10 mouse cellular contexts compared by ENCODE assay signal in genomic region chr4:134393026-134393425, GRCm38 (mm10). TPM values are rescaled to one million over a fixed set of nuclear protein-coding genes. Genes with fewer than 3 reads are reported as not detected.
DNase-seq lines count a peak whose midpoint lies in the region; ATAC-seq and TF ChIP-seq lines count a peak whose summit lies in the region.
"Had no signal": no experiment of that assay in that cellular context is flagged by ENCODE, and none has a peak within 500 bp of the region (broad histone marks: within the 10 kb centered on the region; RNA-seq: fewer than 3 reads in every experiment).

No protein-coding gene starts in this region.

- TF ChIP-seq CTCF in kidney, postnatal 0 days (IDR thresholded peaks at IDR 0.05; ENCODE audit: low read depth) = peak; percentile 60

- peak; percentile 22 for DNase-seq in kidney, postnatal 0 days (ENCODE audit: low spot score)
- DNase-seq in kidney, adult 18-20 months = no peak
- peak; percentile 93 for DNase-seq in ES-CJ7 (ENCODE audit: low read depth, low spot score)
- peak; percentile 65 for DNase-seq in embryo, embryonic 10.5 days (ENCODE audit: low spot score)
- peak; percentile 59 for DNase-seq in lung, postnatal 36 days
- DNase-seq in left cerebral cortex, adult 8-10 months (ENCODE audit: low spot score in 2 of 2) = no peak
- DNase-seq in right cerebral cortex, postnatal 25 days = no peak
- no peak for DNase-seq in cerebellum, postnatal 36 days
- DNase-seq: adrenal gland, postnatal 25 days had no signal

- H3K4me1 ChIP-seq in kidney, postnatal 0 days (replicated peaks; ENCODE audit: insufficient read depth, low read length) = no peaks in the 10 kb centered on the region

- WGBS in kidney, postnatal 0 days = 22% methylated on average over 12 of the region's 12 CpGs

- no peak for ATAC-seq in kidney, postnatal 0 days (replicated peaks; ENCODE audit: low FRiP score, low read depth)

- H3K36me3 ChIP-seq in kidney, postnatal 0 days (ENCODE audit: insufficient read depth, low read length) = no peaks in the 10 kb centered on the region

- no peaks in the 10 kb centered on the region for H3K9me3 ChIP-seq in kidney, postnatal 0 days (replicated peaks; ENCODE audit: low read length)

- H3K27ac ChIP-seq in kidney, postnatal 0 days = no peak overlapping the region

- no peak overlapping the region for H3K4me3 ChIP-seq in kidney, postnatal 0 days (replicated peaks; ENCODE audit: low read depth, low read length)

- no peak overlapping the region for H3K4me2 ChIP-seq in kidney, postnatal 0 days (ENCODE audit: low read length)

- H3K9ac ChIP-seq in kidney, postnatal 0 days (ENCODE audit: low read depth, low read length) = no peak overlapping the region

- no peaks in the 10 kb centered on the region for H3K27me3 ChIP-seq in kidney, postnatal 0 days (ENCODE audit: insufficient read depth, low read length)

RNA-seq across cellular contexts. Expression of gene Pafah2, which starts 3.1 kb away (rescaled TPM):
- polyA plus RNA-seq in kidney, postnatal 0 days (2015; fragmentation: Nextera tagmentation; extraction: Ambion mirVana) = 22.7 and 24.4 TPM in 2 replicates
- total RNA-seq in left cerebral cortex, adult 8-10 months (2022) = 1 to 10 TPM; 5.8 to 8.7 (median 6.8) TPM

RNA-seq across cellular contexts. Expression of gene Extl1, which starts 9.4 kb away (rescaled TPM):
- polyA plus RNA-seq in kidney, postnatal 0 days (2015; fragmentation: Nextera tagmentation; extraction: Ambion mirVana) = 0.70 and 0.86 TPM in 2 replicates
- 10 to 100 TPM; 42.7 to 51.5 (median 47.1) TPM for total RNA-seq in left cerebral cortex, adult 8-10 months (2022)
- total RNA-seq: megakaryocyte-erythroid progenitor cell, adult 5-6 weeks had no signal

RNA-seq across cellular contexts. Expression of gene Slc30a2, which starts 50.0 kb away (rescaled TPM):
- polyA plus RNA-seq in kidney, postnatal 0 days (2015; fragmentation: Nextera tagmentation; extraction: Ambion mirVana) = 0.48 and 0.82 TPM in 2 replicates
- under 1 TPM in 2 of 4 experiments, not detected in 2; 0.16 to 0.23 TPM for total RNA-seq in left cerebral cortex, adult 8-10 months (2022)
- total RNA-seq: megakaryocyte-erythroid progenitor cell, adult 5-6 weeks had no signal

Comparison
In these comparisons a context has a peak if more than half of its experiments do, and no peak if none do; other contexts are left out.
1. DNase-seq: peak in kidney, postnatal 0 days (single experiment), ES-CJ7 (single experiment), embryo, embryonic 10.5 days (single experiment) and lung, postnatal 36 days (single experiment); none in kidney, adult 18-20 months (single experiment), left cerebral cortex, adult 8-10 months (0 of 2), right cerebral cortex, postnatal 25 days (single experiment) and cerebellum, postnatal 36 days (0 of 2).